Mouse (Mus musculus) lung, postnatal 0 days (tissue): ENCODE results near the gene Kxd1. TPM values are rescaled to one million over a fixed set of nuclear protein-coding genes. Genes with fewer than 3 reads are reported as not detected.

Experiments
- ATAC-seq: fragments of 200-750 bp; cut with Nextera tagmentation; 2 replicates; pipeline ENCODE4 v1.8.0; 2017; ENCODE audit warnings: moderate library complexity
- DNase-seq: peaks from one replicate; pipeline ENCODE4 v3.0.0-alpha.2; 2016; ENCODE audit warnings: low spot score
- H3K27ac ChIP-seq: fragments of 300-500 bp; sonication (generic); 2 replicates; pipeline ENCODE4 v1.5.1; 2014; ENCODE audit warnings: antibody characterized with exemption, mild to moderate bottlenecking, low read length, mixed read lengths
- H3K27me3 ChIP-seq: fragments of 300-500 bp; sonication (generic); replicated peaks from 2 replicates; pipeline ENCODE4 v1.6.1; 2014; ENCODE audit warnings: low read length, mixed read lengths; ENCODE audit not compliant: insufficient read depth
- H3K36me3 ChIP-seq: fragments of 300-500 bp; sonication (generic); 2 replicates; pipeline ENCODE4 v1.6.1; 2014; ENCODE audit warnings: low read length, mixed read lengths; ENCODE audit not compliant: insufficient read depth
- H3K4me1 ChIP-seq: fragments of 300-500 bp; sonication (generic); 2 replicates; pipeline ENCODE4 v1.6.1; 2014; ENCODE audit warnings: antibody characterized with exemption, low read depth, low read length, mixed read lengths; ENCODE audit not compliant: insufficient read depth
- H3K4me2 ChIP-seq: fragments of 300-500 bp; sonication (generic); replicated peaks from 2 replicates; pipeline ENCODE4 v1.6.1; 2014; ENCODE audit warnings: low read depth, mild to moderate bottlenecking, low read length, moderate library complexity, mixed read lengths
- H3K4me3 ChIP-seq: fragments of 300-500 bp; sonication (generic); 2 replicates; pipeline ENCODE4 v1.5.1; 2014; ENCODE audit warnings: low read depth, low read length
- H3K9ac ChIP-seq: fragments of 300-500 bp; sonication (generic); replicated peaks from 2 replicates; pipeline ENCODE4 v1.6.1; 2014; ENCODE audit warnings: low read depth, mild to moderate bottlenecking
- H3K9me3 ChIP-seq: fragments of 300-500 bp; sonication (generic); 2 replicates; pipeline ENCODE4 v1.6.1; 2016; ENCODE audit warnings: low read length, mixed read lengths
- CTCF ChIP-seq: IDR thresholded peaks from 2 replicates; pipeline ENCODE4 v1.5.1; 2016; ENCODE audit warnings: antibody characterized with exemption, mild to moderate bottlenecking
- EP300 ChIP-seq: IDR thresholded peaks from 2 replicates; pipeline ENCODE4 v1.6.1; 2016; ENCODE audit warnings: antibody characterized with exemption, mild to moderate bottlenecking, control low read depth
- WGBS: fragments of 180-500 bp; shearing (Covaris S2); extraction: QIAGEN DNeasy Blood & Tissue Kit; methylation state at CpG from one replicate; pipeline ENCODE4 v1.1.7; 2014; 5-methylcytosine and 5-hydroxymethylcytosine counted together
- polyA plus RNA-seq: library from polyadenylated mRNA; unstranded; fragments of >200 nt; fragmentation: Nextera tagmentation; extraction: Ambion mirVana; gene quantifications from 2 replicates; pipeline ENCODE4 v1.2.1, GENCODE M21; 2015

Gene Kxd1
- polyA plus RNA-seq, 1 experiment from 2014 or later: 62.4 TPM

- no peak for DNase-seq
- ATAC-seq: peak; percentile 63
- Histone ChIP-seq H3K4me3 (no peak overlapping the region), H3K27me3 (no peaks in the 10 kb centered on the region), H3K4me1 (peaks cover 18% of the 10 kb centered on the region; the same call in 1 of the 2 replicates), H3K27ac (peak overlapping the region; percentile 62; the same call in 1 of the 2 replicates), H3K4me2 (no peak overlapping the region), H3K9ac (no peak overlapping the region), H3K9me3 (no peaks in the 10 kb centered on the region), H3K36me3 (no peaks in the 10 kb centered on the region)
- no peak for TF ChIP-seq EP300
- no peak for TF ChIP-seq CTCF
- 24% methylated on average over 10 of the region's 10 CpGs for WGBS
These were observed 58.4 kb downstream of the Kxd1 start for GRCm38 (mm10) chr8:70469295-70469916.

DNA sequence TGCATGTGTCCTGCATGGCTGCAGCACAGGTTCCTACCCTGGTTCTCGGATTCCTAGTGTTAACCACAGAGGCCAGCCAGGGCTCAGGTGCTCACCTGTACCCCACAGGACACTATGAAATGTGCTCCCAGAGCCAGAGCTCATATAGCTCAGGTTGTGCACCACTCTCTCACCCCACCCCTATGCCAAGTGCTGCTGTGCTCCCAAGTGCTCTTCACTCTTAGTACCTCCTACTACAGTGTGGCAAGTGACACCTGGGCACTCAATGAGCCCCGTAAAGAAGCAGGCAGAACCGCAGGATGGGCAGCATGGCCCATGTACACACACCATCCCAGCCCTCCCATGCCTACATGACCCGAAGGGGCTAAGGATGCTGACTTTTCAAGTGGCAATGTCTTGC lies 59.0 kb downstream of the Kxd1 start:
- Histone ChIP-seq H3K4me3 (no peak overlapping the region), H3K4me2 (no peak overlapping the region), H3K27ac (no peak overlapping the region), H3K4me1 (peaks cover 18% of the 10 kb centered on the region; the same call in 1 of the 2 replicates), H3K36me3 (no peaks in the 10 kb centered on the region), H3K9me3 (no peaks in the 10 kb centered on the region), H3K9ac (no peak overlapping the region), H3K27me3 (no peaks in the 10 kb centered on the region)
- WGBS: 59% methylated on average over 4 of the region's 4 CpGs
- no peak for TF ChIP-seq EP300
- no peak for TF ChIP-seq CTCF
- ATAC-seq (peak; percentile 90), DNase-seq (peak; percentile 84)

DNA sequence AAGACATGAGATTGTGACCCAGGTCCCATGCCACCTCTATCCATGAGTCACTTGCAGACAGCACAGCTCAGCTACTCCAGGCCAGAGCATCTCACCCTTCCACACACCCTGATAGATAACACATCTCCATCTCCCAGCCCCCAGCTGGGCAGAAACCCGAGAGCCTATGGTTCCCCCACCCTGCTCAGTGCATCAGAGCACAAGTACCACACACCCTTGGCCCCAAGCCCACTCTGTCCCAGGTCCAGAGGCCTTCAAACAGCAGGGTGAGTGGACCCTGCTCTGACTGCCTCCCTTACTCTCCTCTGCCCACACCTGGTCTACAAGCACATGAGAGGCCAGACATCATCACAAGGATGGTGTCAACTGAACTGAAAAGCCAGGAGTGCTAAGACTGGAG lies 59.8 kb downstream of the Kxd1 start:
- Histone ChIP-seq H3K4me2 (no peak overlapping the region), H3K9ac (no peak overlapping the region), H3K36me3 (no peaks in the 10 kb centered on the region), H3K4me1 (peaks cover 18% of the 10 kb centered on the region; the same call in 1 of the 2 replicates), H3K4me3 (no peak overlapping the region), H3K27me3 (no peaks in the 10 kb centered on the region), H3K27ac (no peak overlapping the region), H3K9me3 (no peaks in the 10 kb centered on the region)
- 16% methylated on average over 1 of the region's 1 CpGs for WGBS
- DNase-seq: no peak
- TF ChIP-seq EP300 (no peak), CTCF (no peak)
- ATAC-seq: no peak

DNA sequence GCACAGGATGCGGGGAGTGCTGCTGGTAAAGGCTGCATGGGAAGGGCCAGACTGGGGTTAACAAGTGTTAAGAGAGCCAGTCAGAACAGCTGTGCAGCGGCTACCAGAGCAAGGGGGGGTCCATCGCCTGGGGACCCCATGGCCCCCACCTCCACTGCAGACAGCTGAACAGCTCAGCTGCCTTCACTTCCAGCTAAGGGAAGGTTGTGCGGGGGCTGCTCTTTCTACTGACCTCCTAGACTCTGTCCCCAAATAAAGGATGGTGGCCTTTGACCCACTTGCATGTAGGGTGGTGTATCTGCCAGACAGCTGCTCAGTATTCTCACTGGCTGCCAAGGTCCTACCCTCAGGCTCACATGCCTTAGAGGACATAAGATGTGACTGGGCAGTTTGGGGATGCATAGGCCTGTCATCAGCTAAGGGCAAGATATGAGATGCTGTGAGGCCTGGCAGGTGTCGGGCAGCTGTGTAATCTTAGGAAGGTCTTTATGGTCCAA lies 60.5 kb downstream of the Kxd1 start:
- WGBS: 69% methylated on average over 5 of the region's 5 CpGs
- Histone ChIP-seq H3K27ac (no peak overlapping the region), H3K4me3 (no peak overlapping the region), H3K27me3 (no peaks in the 10 kb centered on the region), H3K9ac (no peak overlapping the region), H3K36me3 (no peaks in the 10 kb centered on the region), H3K9me3 (no peaks in the 10 kb centered on the region), H3K4me1 (peaks cover 18% of the 10 kb centered on the region; the same call in 1 of the 2 replicates), H3K4me2 (no peak overlapping the region)
- ATAC-seq (no peak), DNase-seq (no peak)
- no peak for TF ChIP-seq EP300
- TF ChIP-seq CTCF: no peak

DNA sequence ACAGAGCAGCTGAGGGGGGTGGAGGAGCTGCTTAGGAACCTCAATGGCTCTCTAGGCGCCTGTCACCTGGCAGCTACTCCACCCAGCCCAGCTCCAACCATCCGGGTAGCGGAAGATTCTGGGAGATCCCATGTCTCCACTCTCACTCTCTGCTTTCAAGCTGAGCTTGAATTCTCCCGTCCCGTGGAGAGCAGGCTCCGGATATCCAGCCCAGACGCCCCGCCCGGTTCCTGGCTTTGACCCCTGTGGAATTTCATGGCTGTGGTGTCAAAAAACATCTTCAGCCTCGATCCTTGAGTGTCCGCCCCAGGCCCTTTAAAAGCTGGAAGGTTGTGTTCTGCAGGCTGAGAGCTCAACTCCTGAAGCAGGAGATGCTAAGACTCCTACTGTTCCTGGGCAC lies 61.0 kb downstream of the Kxd1 start:
- Histone ChIP-seq H3K27ac (no peak overlapping the region), H3K36me3 (no peaks in the 10 kb centered on the region), H3K27me3 (no peaks in the 10 kb centered on the region), H3K9ac (no peak overlapping the region), H3K4me2 (no peak overlapping the region), H3K4me1 (peaks cover 18% of the 10 kb centered on the region; the same call in 1 of the 2 replicates), H3K4me3 (no peak overlapping the region), H3K9me3 (no peaks in the 10 kb centered on the region)
- ATAC-seq: no peak
- TF ChIP-seq CTCF (no peak), EP300 (no peak)
- 34% methylated on average over 11 of the region's 11 CpGs for WGBS
- no peak for DNase-seq

DNA sequence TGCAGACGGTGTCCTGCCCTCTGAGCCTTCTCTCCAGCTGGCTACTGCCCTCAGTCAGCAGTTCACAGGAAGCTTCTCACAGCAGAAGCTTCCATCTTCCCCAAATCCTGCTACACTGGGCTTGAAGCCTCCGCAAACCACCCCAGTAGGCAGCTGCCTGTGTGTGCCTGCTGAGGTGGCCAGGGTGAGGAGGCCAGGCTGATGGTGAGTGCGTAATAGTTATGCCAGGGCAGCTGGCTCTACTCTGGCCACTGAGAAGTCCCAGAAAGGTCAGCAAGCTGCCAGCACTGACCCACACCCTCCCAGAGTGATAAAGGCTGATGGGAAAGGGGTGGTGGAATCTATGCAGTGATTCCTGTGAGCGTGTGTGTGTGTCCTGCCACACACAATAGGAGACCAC lies 61.5 kb downstream of the Kxd1 start:
- WGBS: 77% methylated on average over 4 of the region's 4 CpGs
- DNase-seq: no peak
- Histone ChIP-seq H3K36me3 (no peaks in the 10 kb centered on the region), H3K9me3 (no peaks in the 10 kb centered on the region), H3K4me3 (no peak overlapping the region), H3K9ac (no peak overlapping the region), H3K4me2 (no peak overlapping the region), H3K27me3 (no peaks in the 10 kb centered on the region), H3K4me1 (peaks cover 18% of the 10 kb centered on the region; the same call in 1 of the 2 replicates), H3K27ac (no peak overlapping the region)
- no peak for TF ChIP-seq CTCF
- no peak for TF ChIP-seq EP300
- no peak for ATAC-seq

DNA sequence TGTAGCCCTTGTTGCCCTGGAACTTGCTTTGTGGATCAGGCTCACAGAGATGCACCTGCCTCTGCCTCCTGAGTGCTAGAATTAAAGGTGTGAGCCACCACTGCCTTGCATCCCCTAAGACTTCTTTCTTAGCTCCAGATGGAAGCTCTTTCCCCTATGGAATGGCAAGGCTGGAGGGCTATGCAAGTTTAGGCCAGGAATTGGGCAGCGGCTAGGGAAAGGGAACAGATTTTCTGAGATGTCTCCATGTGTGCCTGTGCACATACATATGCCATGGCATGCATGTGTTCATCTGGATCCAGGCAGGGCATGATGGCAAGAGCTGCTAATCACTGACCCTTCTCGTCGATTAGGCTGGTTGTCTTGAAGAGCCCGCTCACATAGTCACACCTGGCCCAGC lies 62.1 kb downstream of the Kxd1 start:
- Histone ChIP-seq H3K9me3 (no peaks in the 10 kb centered on the region), H3K36me3 (no peaks in the 10 kb centered on the region), H3K27ac (no peak overlapping the region), H3K9ac (no peak overlapping the region), H3K4me3 (no peak overlapping the region), H3K27me3 (no peaks in the 10 kb centered on the region), H3K4me1 (peaks cover 18% of the 10 kb centered on the region; the same call in 1 of the 2 replicates), H3K4me2 (no peak overlapping the region)
- no peak for ATAC-seq
- 96% methylated on average over 4 of the region's 4 CpGs for WGBS
- no peak for DNase-seq
- TF ChIP-seq CTCF: no peak
